Mouse (Mus musculus) liver, embryonic 16.5 days (tissue): ENCODE data around the gene Cnot10. TPM values are rescaled to one million over a fixed set of nuclear protein-coding genes. Genes with fewer than 3 reads are reported as not detected.

Experiments
- ATAC-seq: fragments of 200-750 bp; cut with Nextera tagmentation; 2 replicates; pipeline ENCODE4 v1.8.0; 2017; ENCODE audit warnings: low read depth, mild to moderate bottlenecking, moderate number of reproducible peaks, moderate library complexity
- H3K27ac ChIP-seq: fragments of 300-500 bp; sonication (generic); 2 replicates; pipeline ENCODE4 v1.5.1; 2014; ENCODE audit warnings: mild to moderate bottlenecking, low read length
- H3K27me3 ChIP-seq: fragments of 300-500 bp; sonication (generic); 2 replicates; pipeline ENCODE4 v1.6.1; 2014; ENCODE audit warnings: low read depth, low read length, mixed read lengths; ENCODE audit not compliant: control insufficient read depth, insufficient read depth
- H3K36me3 ChIP-seq: fragments of 300-500 bp; sonication (generic); 2 replicates; pipeline ENCODE4 v1.6.1; 2014; ENCODE audit warnings: mild to moderate bottlenecking; ENCODE audit not compliant: control insufficient read depth, insufficient read depth
- H3K4me1 ChIP-seq: fragments of 300-500 bp; sonication (generic); 2 replicates; pipeline ENCODE4 v1.6.1; 2014; ENCODE audit warnings: low read depth, low read length, mixed read lengths; ENCODE audit not compliant: control insufficient read depth
- H3K4me2 ChIP-seq: fragments of 300-500 bp; sonication (generic); 2 replicates; pipeline ENCODE4 v1.6.1; 2014; ENCODE audit warnings: low read depth, low read length, mixed read lengths
- H3K4me3 ChIP-seq: fragments of 300-500 bp; sonication (generic); 2 replicates; pipeline ENCODE4 v1.5.1; 2014; ENCODE audit warnings: low read depth, mild to moderate bottlenecking, low read length
- H3K9ac ChIP-seq: fragments of 300-500 bp; sonication (generic); 2 replicates; pipeline ENCODE4 v1.6.1; 2014; ENCODE audit warnings: low read depth, low read length
- H3K9me3 ChIP-seq: fragments of 300-500 bp; sonication (generic); replicated peaks from 2 replicates; pipeline ENCODE4 v1.6.1; 2016; ENCODE audit warnings: low read length; ENCODE audit not compliant: control insufficient read depth
- WGBS: fragments of 180-500 bp; shearing (Covaris S2); extraction: QIAGEN DNeasy Blood & Tissue Kit; methylation state at CpG from one replicate; pipeline ENCODE4 v1.1.7; 2014; ENCODE audit not compliant: insufficient replicate concordance; 5-methylcytosine and 5-hydroxymethylcytosine counted together
- polyA plus RNA-seq: library from polyadenylated mRNA; unstranded; fragments of >200 nt; fragmentation: Nextera tagmentation; extraction: Ambion mirVana; gene quantifications from 2 replicates; pipeline ENCODE4 v1.2.1, GENCODE M21; 2015

Gene Cnot10
- polyA plus RNA-seq, 1 experiment from 2014 or later, result 24.4 TPM

GRCm38 (mm10) chr9:114612566-114612965 is 27.4 kb downstream of the Cnot10 start:
- Histone ChIP-seq H3K27me3 (no peaks in the 10 kb centered on the region), H3K9ac (no peak overlapping the region), H3K27ac (no peak overlapping the region), H3K36me3 (peaks cover 30% of the 10 kb centered on the region), H3K4me1 (no peaks in the 10 kb centered on the region), H3K9me3 (no peaks in the 10 kb centered on the region), H3K4me2 (no peak overlapping the region), H3K4me3 (no peak overlapping the region)
- 75% methylated on average over 4 of the region's 4 CpGs for WGBS
- no peak for ATAC-seq

DNA sequence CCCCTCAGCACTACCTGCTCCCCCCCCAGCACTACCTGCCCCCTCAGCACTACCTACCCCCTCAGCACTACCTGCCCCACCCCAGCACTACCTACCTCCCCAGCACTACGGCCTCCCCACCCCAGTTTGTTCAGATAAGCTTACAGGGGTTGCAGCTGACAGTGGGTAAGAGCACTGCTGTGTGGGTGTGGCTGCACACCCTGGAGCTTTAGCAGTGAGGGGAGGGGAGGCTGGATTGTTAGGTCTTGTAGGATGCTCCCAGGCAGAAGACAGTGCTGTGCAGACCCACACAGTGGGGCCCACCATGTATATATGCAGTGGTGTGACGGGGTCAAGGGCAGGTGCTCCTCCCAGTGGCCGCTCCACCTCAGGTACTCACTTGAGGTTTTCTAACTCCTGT is 29.7 kb downstream of the Cnot10 start:
- no peak overlapping the region for H3K4me2 ChIP-seq
- H3K4me3 ChIP-seq, result no peak overlapping the region
- no peaks in the 10 kb centered on the region for H3K27me3 ChIP-seq
- H3K36me3 ChIP-seq, result peaks cover 30% of the 10 kb centered on the region
- H3K9ac ChIP-seq, result no peak overlapping the region
- no peaks in the 10 kb centered on the region for H3K4me1 ChIP-seq
- WGBS, result 63% methylated on average over 3 of the region's 3 CpGs
- H3K27ac ChIP-seq, result no peak overlapping the region
- no peak for ATAC-seq
- no peaks in the 10 kb centered on the region for H3K9me3 ChIP-seq

DNA sequence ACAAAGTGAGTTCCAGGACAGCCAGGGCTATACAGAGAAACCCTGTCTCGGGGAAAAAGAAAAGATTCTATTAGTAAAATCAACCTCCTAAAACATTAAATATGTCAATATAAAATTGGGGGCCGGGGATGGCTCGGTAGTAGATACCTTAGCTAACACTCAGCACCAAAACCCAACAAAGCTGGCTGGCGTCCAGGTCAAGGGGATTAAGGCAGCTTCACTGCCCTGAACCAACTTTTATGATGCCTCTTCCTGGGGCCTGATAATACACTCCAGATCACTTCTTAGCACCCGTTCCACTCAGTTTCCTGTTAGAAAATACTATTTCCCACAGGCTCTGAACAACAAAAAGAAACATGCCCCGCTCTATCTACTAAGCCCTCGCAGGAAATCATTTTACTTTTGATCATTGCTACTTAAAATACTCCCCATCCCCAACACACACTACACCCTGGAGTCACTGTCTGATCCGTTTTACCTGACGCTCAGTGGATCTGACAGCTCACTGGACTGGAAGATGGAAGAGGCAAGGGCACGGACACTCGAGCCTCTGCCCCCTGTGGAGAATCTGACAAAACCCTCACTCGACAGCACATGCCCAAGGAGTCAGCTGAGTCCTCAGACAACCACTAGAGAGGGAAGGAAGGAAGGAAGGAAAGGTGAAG is 36.0 kb downstream of the Cnot10 start:
- H3K4me3 ChIP-seq, result no peak overlapping the region
- H3K27me3 ChIP-seq, result no peaks in the 10 kb centered on the region
- H3K4me1 ChIP-seq, result no peaks in the 10 kb centered on the region
- no peaks in the 10 kb centered on the region for H3K9me3 ChIP-seq
- H3K27ac ChIP-seq, result no peak overlapping the region
- H3K36me3 ChIP-seq, result peaks cover 10% of the 10 kb centered on the region
- H3K4me2 ChIP-seq, result no peak overlapping the region
- 64% methylated on average over 12 of the region's 12 CpGs for WGBS
- no peak overlapping the region for H3K9ac ChIP-seq
- ATAC-seq, result no peak

DNA sequence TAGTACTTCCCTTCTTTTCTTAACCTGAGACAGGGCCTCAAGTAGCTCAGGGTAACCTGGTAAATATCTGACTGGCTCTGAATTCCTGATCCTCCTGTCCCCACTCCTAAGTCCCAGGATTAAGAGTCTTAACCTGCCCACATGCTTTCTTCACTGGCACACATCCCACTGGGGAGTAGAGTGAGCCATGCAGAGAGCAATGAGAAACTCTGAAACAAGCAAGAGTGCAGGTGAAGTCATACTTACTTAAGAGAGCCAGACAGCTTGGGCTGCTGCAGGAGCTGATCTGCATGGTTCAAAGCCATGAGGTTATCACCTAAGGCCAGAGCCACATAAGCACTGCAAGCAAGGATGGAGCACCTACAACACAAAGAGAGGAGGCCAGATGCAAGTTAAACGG is 38.9 kb downstream of the Cnot10 start:
- ATAC-seq, result no peak
- no peaks in the 10 kb centered on the region for H3K4me1 ChIP-seq
- no peak overlapping the region for H3K9ac ChIP-seq
- H3K27me3 ChIP-seq, result no peaks in the 10 kb centered on the region
- WGBS, result 50% methylated on average over 1 of the region's 1 CpGs
- no peak overlapping the region for H3K4me3 ChIP-seq
- H3K36me3 ChIP-seq, result peaks cover 16% of the 10 kb centered on the region
- H3K27ac ChIP-seq, result no peak overlapping the region
- no peaks in the 10 kb centered on the region for H3K9me3 ChIP-seq
- no peak overlapping the region for H3K4me2 ChIP-seq

DNA sequence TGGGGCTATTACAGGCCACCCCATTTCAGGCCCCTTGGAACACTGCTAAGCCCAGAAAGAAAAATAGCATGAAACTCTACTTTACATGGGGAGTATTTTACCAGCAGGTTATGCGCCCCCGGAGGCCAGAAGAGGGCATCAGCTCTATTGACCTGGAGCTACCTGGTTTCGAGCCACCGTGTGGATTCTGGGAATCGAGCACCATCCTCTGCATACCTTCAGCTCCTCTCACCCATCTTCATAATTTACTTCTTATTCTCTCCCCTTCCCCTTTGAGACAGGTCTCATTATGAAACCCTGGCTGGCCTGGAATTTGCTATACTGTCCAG is 55.0 kb downstream of the Cnot10 start:
- no peak; the same call in 1 of the 2 replicates for ATAC-seq
- no peak overlapping the region for H3K4me2 ChIP-seq
- WGBS, result 49% methylated on average over 5 of the region's 5 CpGs

GRCm38 (mm10) chr9:114584183-114585016 is 55.6 kb downstream of the Cnot10 start:
- H3K27ac ChIP-seq, result peak overlapping the region; percentile 82
- H3K4me1 ChIP-seq, result peaks cover 5% of the 10 kb centered on the region
- no peaks in the 10 kb centered on the region for H3K9me3 ChIP-seq
- no peaks in the 10 kb centered on the region for H3K36me3 ChIP-seq
- peak; percentile 89 for ATAC-seq
- H3K27me3 ChIP-seq, result no peaks in the 10 kb centered on the region
- 22% methylated on average over 31 of the region's 31 CpGs for WGBS
- peak overlapping the region; percentile 38; the same call in 1 of the 2 replicates for H3K9ac ChIP-seq
- H3K4me2 ChIP-seq, result peak overlapping the region; percentile 57
- peak overlapping the region; percentile 45 for H3K4me3 ChIP-seq

More for the DNA sequence above, 55.0 kb downstream of the Cnot10 start:
- H3K9me3 ChIP-seq, result no peaks in the 10 kb centered on the region
- H3K9ac ChIP-seq, result no peak overlapping the region
- peak overlapping the region; percentile 68 for H3K27ac ChIP-seq
- H3K36me3 ChIP-seq, result no peaks in the 10 kb centered on the region
- no peaks in the 10 kb centered on the region for H3K27me3 ChIP-seq
- peaks cover 5% of the 10 kb centered on the region for H3K4me1 ChIP-seq
- no peak overlapping the region for H3K4me3 ChIP-seq

GRCm38 (mm10) chr9:114583812-114584182 is 56.2 kb downstream of the Cnot10 start:
- Histone ChIP-seq H3K4me3 (peak overlapping the region; percentile 45), H3K9me3 (no peaks in the 10 kb centered on the region), H3K4me2 (peak overlapping the region; percentile 57), H3K36me3 (no peaks in the 10 kb centered on the region), H3K27ac (peak overlapping the region; percentile 82), H3K9ac (peak overlapping the region; percentile 38; the same call in 1 of the 2 replicates), H3K27me3 (no peaks in the 10 kb centered on the region), H3K4me1 (peaks cover 5% of the 10 kb centered on the region)
- ATAC-seq, result no peak
- WGBS, result under 1% methylated on average over 23 of the region's 23 CpGs

GRCm38 (mm10) chr9:114578646-114579045 is 61.3 kb downstream of the Cnot10 start:
- Histone ChIP-seq H3K9ac (no peak overlapping the region), H3K9me3 (no peaks in the 10 kb centered on the region), H3K4me1 (no peaks in the 10 kb centered on the region; the same call in 1 of the 2 replicates), H3K36me3 (no peaks in the 10 kb centered on the region), H3K27me3 (no peaks in the 10 kb centered on the region), H3K4me3 (no peak overlapping the region), H3K4me2 (no peak overlapping the region), H3K27ac (no peak overlapping the region)
- 15% methylated on average over 11 of the region's 11 CpGs for WGBS
- ATAC-seq, result peak; percentile 55

- H3K4me2 ChIP-seq, result no peak overlapping the region
- H3K27me3 ChIP-seq, result no peaks in the 10 kb centered on the region
- H3K4me3 ChIP-seq, result no peak overlapping the region
- H3K27ac ChIP-seq, result no peak overlapping the region
- H3K9me3 ChIP-seq, result no peaks in the 10 kb centered on the region
- H3K9ac ChIP-seq, result no peak overlapping the region
- 48% methylated on average over 1 of the region's 1 CpGs for WGBS
- no peaks in the 10 kb centered on the region for H3K36me3 ChIP-seq
- H3K4me1 ChIP-seq, result no peaks in the 10 kb centered on the region; the same call in 1 of the 2 replicates
- no peak for ATAC-seq
Measured at GRCm38 (mm10) chr9:114576001-114576400, 64.0 kb downstream of the Cnot10 start.
